Mouse (Mus musculus) forebrain, embryonic 16.5 days (tissue): ENCODE measurements around the gene H1f0. TPM values are rescaled to one million over a fixed set of nuclear protein-coding genes. Genes with fewer than 3 reads are reported as not detected.

Source experiments
- ATAC-seq: fragments of 200-750 bp; cut with Nextera tagmentation; 2 replicates; pipeline ENCODE4 v1.8.0; 2017; ENCODE audit warnings: mild to moderate bottlenecking, moderate library complexity
- H3K27ac ChIP-seq: fragments of 300-500 bp; sonication (generic); 2 replicates; pipeline ENCODE4 v1.5.1; 2014; ENCODE audit warnings: low read length, control low read depth
- H3K27me3 ChIP-seq: fragments of 300-500 bp; sonication (generic); replicated peaks from 2 replicates; pipeline ENCODE4 v1.6.1; 2014; ENCODE audit warnings: low read length; ENCODE audit not compliant: control insufficient read depth, insufficient read depth
- H3K36me3 ChIP-seq: fragments of 300-500 bp; sonication (generic); 2 replicates; pipeline ENCODE4 v1.6.1; 2014; ENCODE audit not compliant: control insufficient read depth, insufficient read depth
- H3K4me1 ChIP-seq: fragments of 300-500 bp; sonication (generic); replicated peaks from 2 replicates; pipeline ENCODE4 v1.6.1; 2014; ENCODE audit warnings: low read length; ENCODE audit not compliant: control insufficient read depth, insufficient read depth
- H3K4me2 ChIP-seq: fragments of 300-500 bp; sonication (generic); 2 replicates; pipeline ENCODE4 v1.6.1; 2014; ENCODE audit warnings: mild to moderate bottlenecking, low read length, control low read depth
- H3K4me3 ChIP-seq: fragments of 300-500 bp; sonication (generic); replicated peaks from 2 replicates; pipeline ENCODE4 v1.5.1; 2014; ENCODE audit warnings: mild to moderate bottlenecking, low read length, control low read depth
- H3K9ac ChIP-seq: fragments of 300-500 bp; sonication (generic); replicated peaks from 2 replicates; pipeline ENCODE4 v1.6.1; 2014; ENCODE audit warnings: low read depth, low read length, control low read depth
- H3K9me3 ChIP-seq: fragments of 300-500 bp; sonication (generic); 2 replicates; pipeline ENCODE4 v1.6.1; 2016; ENCODE audit warnings: low read length; ENCODE audit not compliant: control insufficient read depth
- WGBS: fragments of 180-500 bp; shearing (Covaris S2); extraction: QIAGEN DNeasy Blood & Tissue Kit; methylation state at CpG from one replicate; pipeline ENCODE4 v1.1.7; 2014; 5-methylcytosine and 5-hydroxymethylcytosine counted together
- microRNA-seq: library from miRNA; unstranded; fragments of <30 nt; microRNA quantifications from one replicate; pipeline ENCODE4, GENCODE M21; 2017
- polyA plus RNA-seq: library from polyadenylated mRNA; unstranded; fragments of >200 nt; fragmentation: Nextera tagmentation; extraction: Ambion mirVana; gene quantifications from 2 replicates; pipeline ENCODE4 v1.2.1, GENCODE M21; 2015

The H1f0 gene
- polyA plus RNA-seq, 1 experiment from 2014 or later, result 403 TPM

DNA sequence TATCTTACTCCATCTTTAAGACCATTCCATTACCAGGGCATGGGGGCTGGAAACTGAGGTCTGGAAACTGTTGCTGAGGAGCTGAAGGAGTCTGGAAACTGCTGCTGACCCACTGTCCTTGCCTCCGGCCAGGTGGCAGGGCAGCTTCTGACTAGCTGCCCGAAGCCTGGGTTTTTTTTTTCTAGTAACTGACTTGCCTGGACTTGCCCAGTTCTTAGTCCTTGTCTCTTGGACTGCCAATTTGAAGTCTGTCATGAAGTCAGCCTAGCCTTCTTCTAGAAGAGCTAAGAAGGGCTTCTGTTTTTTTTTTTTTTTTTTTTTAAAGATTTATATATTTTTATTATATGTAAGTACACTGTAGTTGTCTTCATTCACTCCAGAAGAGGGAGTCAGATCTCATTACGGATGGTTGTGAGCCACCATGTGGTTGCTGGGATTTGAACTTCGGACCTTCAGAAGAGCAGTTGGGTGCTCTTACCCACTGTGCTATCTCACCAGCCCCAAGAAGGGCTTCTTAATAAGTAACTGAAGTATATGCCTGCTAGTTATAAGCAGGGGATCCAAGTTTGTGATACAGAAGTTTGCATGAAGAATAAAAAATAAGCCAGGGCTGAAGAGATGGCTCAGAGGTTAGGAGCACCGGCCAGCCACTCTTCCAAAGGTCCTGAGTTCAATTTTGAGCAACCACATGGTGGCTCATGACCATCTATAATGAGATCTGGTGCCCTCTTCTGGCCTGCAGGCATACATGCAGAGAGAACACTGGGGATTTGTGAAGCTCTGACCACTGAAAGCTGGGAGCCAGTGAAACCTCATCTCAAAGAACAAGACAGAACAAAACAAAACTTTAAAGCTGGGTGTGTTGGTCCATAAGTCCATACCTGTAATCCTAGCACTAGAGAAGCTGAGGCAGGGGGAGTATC, 43.1 kb downstream of the H1f0 start:
- Histone ChIP-seq H3K36me3 (no peaks in the 10 kb centered on the region), H3K4me2 (no peak overlapping the region), H3K27me3 (no peaks in the 10 kb centered on the region; the same call in 1 of the 2 replicates), H3K4me3 (no peak overlapping the region), H3K27ac (no peak overlapping the region), H3K4me1 (peaks cover 14% of the 10 kb centered on the region), H3K9me3 (no peaks in the 10 kb centered on the region), H3K9ac (no peak overlapping the region)
- no peak for ATAC-seq
- WGBS, result 65% methylated on average over 5 of the region's 5 CpGs

DNA sequence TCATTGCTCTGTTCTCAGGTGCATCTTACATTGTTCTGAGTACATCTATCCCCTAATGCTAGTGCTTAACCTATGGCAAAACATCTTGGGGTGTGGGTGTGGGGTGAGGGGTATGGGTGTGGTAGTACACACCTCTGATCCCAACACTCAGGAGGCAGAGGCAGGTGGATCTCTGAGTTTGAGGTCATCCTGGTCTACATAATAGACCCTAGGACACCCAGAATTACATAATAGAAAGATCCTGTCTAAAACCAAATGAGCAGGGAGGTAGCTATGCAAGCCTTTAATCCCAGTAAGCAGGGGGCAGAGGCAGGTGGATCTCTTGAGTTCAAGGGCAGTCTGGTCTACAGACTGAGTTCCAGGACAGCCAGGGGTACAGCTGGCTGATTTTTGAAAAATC, 45.5 kb downstream of the H1f0 start:
- H3K27me3 ChIP-seq, result no peaks in the 10 kb centered on the region
- peaks cover 17% of the 10 kb centered on the region for H3K4me1 ChIP-seq
- no peak overlapping the region for H3K4me3 ChIP-seq
- ATAC-seq, result no peak
- no peaks in the 10 kb centered on the region for H3K9me3 ChIP-seq
- no peak overlapping the region for H3K9ac ChIP-seq
- H3K27ac ChIP-seq, result no peak overlapping the region
- H3K36me3 ChIP-seq, result peaks cover 16% of the 10 kb centered on the region
- H3K4me2 ChIP-seq, result no peak overlapping the region

DNA sequence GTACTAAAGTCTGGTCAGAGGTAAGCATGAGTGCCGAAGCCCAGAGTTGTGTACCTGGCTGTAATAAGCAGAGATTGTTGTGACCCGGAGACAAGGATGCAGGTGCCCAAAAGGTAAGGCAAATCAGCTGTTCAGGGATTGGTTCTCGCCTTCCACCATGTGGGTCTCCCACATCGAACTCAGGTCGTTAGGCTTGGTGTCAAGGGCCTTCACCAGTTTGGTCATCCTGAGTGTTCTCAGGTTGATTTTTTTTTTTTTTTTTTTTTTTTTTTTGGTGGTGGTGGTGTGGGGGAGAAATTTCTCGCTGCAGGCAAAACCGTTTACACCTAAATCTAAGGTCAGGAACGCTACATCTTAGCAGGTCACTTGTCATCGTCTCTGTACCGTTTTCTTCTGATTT, 46.2 kb downstream of the H1f0 start:
- 39% methylated on average over 10 of the region's 10 CpGs for WGBS
- Histone ChIP-seq H3K4me3 (peak overlapping the region; percentile 89), H3K36me3 (peaks cover 23% of the 10 kb centered on the region), H3K9ac (peak overlapping the region; percentile 42), H3K4me1 (peaks cover 17% of the 10 kb centered on the region), H3K4me2 (peak overlapping the region; percentile 75), H3K27me3 (no peaks in the 10 kb centered on the region), H3K27ac (peak overlapping the region; percentile 70), H3K9me3 (no peaks in the 10 kb centered on the region)
- ATAC-seq, result no peak

DNA sequence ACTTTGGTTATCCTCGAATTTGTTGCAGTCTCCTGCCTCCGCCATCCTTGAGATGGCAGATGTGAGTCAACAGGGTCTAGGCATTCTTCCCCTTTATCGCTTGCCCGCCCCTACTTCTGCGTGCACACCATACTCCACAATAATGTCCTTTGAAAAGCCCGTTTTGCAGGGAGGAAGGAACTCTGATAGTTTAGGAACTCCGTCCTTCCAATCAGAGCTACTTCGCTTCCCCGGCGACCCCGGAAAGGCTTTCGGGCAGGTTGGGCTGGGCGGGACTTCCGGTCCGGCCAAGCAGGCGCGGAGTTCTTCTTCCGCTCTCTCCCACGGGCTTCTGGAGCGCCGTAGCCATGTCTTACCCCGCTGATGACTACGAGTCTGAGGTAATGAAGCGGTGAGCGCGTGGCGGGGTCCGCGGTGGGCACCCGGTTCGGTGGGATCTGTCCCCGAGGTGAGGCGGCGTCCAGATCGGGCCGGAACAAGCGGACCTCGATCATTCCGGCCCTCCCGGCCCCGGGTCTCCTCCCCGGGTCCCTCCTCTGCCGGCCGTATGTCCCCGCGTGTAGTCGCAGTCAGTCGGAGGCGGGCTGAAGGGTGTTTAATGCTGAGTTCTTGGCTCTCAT, 46.8 kb downstream of the H1f0 start, which contains the start of gene Eif3l:
TSS of gene Eif3l (plus strand) at position 267 of the 620 bp plus-strand sequence.
- peak; percentile 97 for ATAC-seq
- Histone ChIP-seq H3K9me3 (no peaks in the 10 kb centered on the region), H3K4me3 (peak within 1 kb of the TSS; percentile 89), H3K9ac (peak within 1 kb of the TSS; percentile 84), H3K27me3 (no peaks in the 10 kb centered on the region), H3K4me2 (peak within 1 kb of the TSS; percentile 75), H3K4me1 (peaks cover 17% of the 10 kb centered on the region), H3K27ac (peak within 1 kb of the TSS; percentile 70), H3K36me3 (peaks cover 24% of the 10 kb centered on the region)
- under 1% methylated on average over 49 of the region's 49 CpGs for WGBS

DNA sequence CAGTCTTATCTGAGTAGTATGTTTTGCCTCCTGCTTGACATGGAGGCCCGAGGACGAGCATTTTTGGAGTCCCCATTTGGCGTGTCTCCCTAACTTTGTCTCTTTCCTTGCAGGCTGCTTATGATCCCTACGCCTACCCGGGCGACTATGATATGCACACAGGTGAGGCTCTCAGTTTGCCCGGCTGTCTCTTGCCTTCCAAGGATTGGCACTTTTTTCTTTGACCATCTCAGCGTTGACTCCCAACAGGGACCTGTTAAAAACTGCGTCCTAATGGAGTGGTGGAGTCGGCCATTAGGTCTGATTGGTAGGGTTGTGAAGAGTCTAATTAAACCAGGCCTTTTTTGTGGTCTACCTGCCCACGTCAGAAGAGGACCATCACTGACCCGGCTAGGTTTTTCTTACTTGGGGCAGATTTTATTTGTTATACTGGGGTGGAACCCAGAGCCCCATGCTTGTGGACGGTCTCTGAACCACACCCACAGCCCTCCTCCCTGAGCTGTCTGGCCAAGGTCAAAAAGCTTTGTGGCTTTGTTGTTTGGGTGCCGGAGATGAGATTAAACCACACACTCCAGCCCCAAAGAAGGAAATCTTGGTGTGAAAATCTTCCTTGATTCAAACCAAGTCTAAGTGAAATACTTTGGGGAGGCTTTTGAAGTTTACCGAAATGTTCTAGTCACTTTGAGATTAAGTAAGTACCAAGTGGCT, 47.6 kb downstream of the H1f0 start:
- peaks cover 17% of the 10 kb centered on the region for H3K4me1 ChIP-seq
- H3K36me3 ChIP-seq, result peaks cover 29% of the 10 kb centered on the region
- no peaks in the 10 kb centered on the region for H3K9me3 ChIP-seq
- WGBS, result 40% methylated on average over 15 of the region's 15 CpGs
- peak overlapping the region; percentile 84 for H3K9ac ChIP-seq
- H3K4me2 ChIP-seq, result peak overlapping the region; percentile 75
- no peaks in the 10 kb centered on the region for H3K27me3 ChIP-seq
- ATAC-seq, result no peak; the same call in 1 of the 2 replicates
- no peak overlapping the region for H3K27ac ChIP-seq
- peak overlapping the region; percentile 89 for H3K4me3 ChIP-seq

DNA sequence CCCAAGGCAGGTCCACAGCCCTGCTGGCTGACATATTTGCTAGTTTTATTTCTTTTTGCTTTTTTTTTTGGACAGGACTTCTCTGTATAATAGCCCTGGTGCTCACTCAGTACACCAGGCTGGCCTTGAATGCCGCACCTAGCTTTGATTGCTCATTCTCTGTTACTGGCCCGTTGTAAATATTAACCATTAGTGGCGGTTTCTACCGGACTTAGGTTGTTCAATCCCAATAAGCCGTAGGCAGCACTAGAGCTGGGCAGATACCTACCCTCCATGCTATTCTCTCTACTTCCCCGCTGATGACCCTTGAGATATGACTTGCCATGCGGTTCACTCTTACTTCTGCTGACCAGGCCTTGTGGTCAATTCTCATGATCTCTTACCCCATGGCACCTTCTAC, 51.3 kb downstream of the H1f0 start:
- no peak overlapping the region for H3K4me2 ChIP-seq
- WGBS, result 97% methylated on average over 7 of the region's 7 CpGs

More for the DNA sequence above, 51.3 kb downstream of the H1f0 start:
- peaks cover 53% of the 10 kb centered on the region for H3K36me3 ChIP-seq
- no peak overlapping the region for H3K9ac ChIP-seq
- no peaks in the 10 kb centered on the region for H3K27me3 ChIP-seq
- H3K27ac ChIP-seq, result no peak overlapping the region
- ATAC-seq, result no peak
- H3K9me3 ChIP-seq, result no peaks in the 10 kb centered on the region
- no peak overlapping the region for H3K4me3 ChIP-seq
- peaks cover 13% of the 10 kb centered on the region for H3K4me1 ChIP-seq

Small RNA genes lying within 50 kb of the gene (microRNA-seq; reads per million reads assigned to microRNA genes)
- 1.0 reads per million for gene Mir6956

Other genes starting within 250 kb of the H1f0 start
- gene Card10, start 225.4 kb upstream of the H1f0 start, polyA plus RNA-seq, result 1.3 and 1.4 TPM in 2 replicates
- gene Cdc42ep1, start 185.8 kb upstream of the H1f0 start, polyA plus RNA-seq, result 9.7 and 11.0 TPM in 2 replicates
- gene Lgals2, start 172.9 kb upstream of the H1f0 start, polyA plus RNA-seq, result not detected in 2 replicates
- gene Gga1, start 151.3 kb upstream of the H1f0 start, polyA plus RNA-seq, result 61.3 and 67.4 TPM in 2 replicates
- 0.19 and 0.30 TPM in 2 replicates for gene Gm49510, start 128.8 kb upstream of the H1f0 start, polyA plus RNA-seq
- gene Sh3bp1, start 128.7 kb upstream of the H1f0 start, polyA plus RNA-seq, result 4.9 and 6.0 TPM in 2 replicates
- gene Pdxp, start 114.5 kb upstream of the H1f0 start, polyA plus RNA-seq, result 96.4 and 102 TPM in 2 replicates
- 51.9 and 95.5 TPM in 2 replicates for gene Lgals1, start 101.7 kb upstream of the H1f0 start, polyA plus RNA-seq
- gene Nol12, start 93.5 kb upstream of the H1f0 start, polyA plus RNA-seq, result 60.4 and 64.2 TPM in 2 replicates
- gene Triobp, start 80.7 kb upstream of the H1f0 start, polyA plus RNA-seq, result 42.7 and 49.7 TPM in 2 replicates
- gene Galr3, start 13.4 kb downstream of the H1f0 start, polyA plus RNA-seq, result not detected in 2 replicates
- 54.9 and 58.1 TPM in 2 replicates for gene Ankrd54, start 34.4 kb downstream of the H1f0 start, polyA plus RNA-seq
- gene Eif3l, start 46.7 kb downstream of the H1f0 start, polyA plus RNA-seq, result 188 and 205 TPM in 2 replicates
- gene Micall1, start 80.4 kb downstream of the H1f0 start, polyA plus RNA-seq, result 8.2 and 10.0 TPM in 2 replicates
- gene Polr2f, start 112.6 kb downstream of the H1f0 start, polyA plus RNA-seq, result 253 and 256 TPM in 2 replicates
- gene 1700088E04Rik, start 112.8 kb downstream of the H1f0 start, polyA plus RNA-seq, result 11.7 and 13.1 TPM in 2 replicates
- gene Sox10, start 136.8 kb downstream of the H1f0 start, polyA plus RNA-seq, result 2.0 and 2.2 TPM in 2 replicates
- 76.3 and 102 TPM in 2 replicates for gene Pick1, start 200.7 kb downstream of the H1f0 start, polyA plus RNA-seq
- gene Gm49486, start 200.9 kb downstream of the H1f0 start, polyA plus RNA-seq, result 0.82 and 0.94 TPM in 2 replicates
- gene Slc16a8, start 226.3 kb downstream of the H1f0 start, polyA plus RNA-seq, result 0.41 and 0.62 TPM in 2 replicates